Mouse (Mus musculus) intestine, postnatal 0 days (tissue): Measurements from ENCODE around the gene Fam219b. TPM values are rescaled to one million over a fixed set of nuclear protein-coding genes. Genes with fewer than 3 reads are reported as not detected.

Experiments used
- ATAC-seq: fragments of 200-750 bp; cut with Nextera tagmentation; 2 replicates; pipeline ENCODE4 v1.8.0; 2017; ENCODE audit warnings: mild to moderate bottlenecking, moderate TSS enrichment, moderate library complexity
- H3K27ac ChIP-seq: fragments of 300-500 bp; sonication (generic); 2 replicates; pipeline ENCODE4 v1.5.1; 2014; ENCODE audit warnings: mild to moderate bottlenecking, low read depth, low read length, moderate library complexity
- H3K27me3 ChIP-seq: fragments of 300-500 bp; sonication (generic); replicated peaks from 2 replicates; pipeline ENCODE4 v1.6.1; 2014; ENCODE audit warnings: low read length, mixed read lengths; ENCODE audit not compliant: control insufficient read depth, insufficient read depth
- H3K36me3 ChIP-seq: fragments of 300-500 bp; sonication (generic); 2 replicates; pipeline ENCODE4 v1.6.1; 2014; ENCODE audit warnings: mild to moderate bottlenecking, moderate library complexity; ENCODE audit not compliant: control insufficient read depth, insufficient read depth
- H3K4me1 ChIP-seq: fragments of 300-500 bp; sonication (generic); replicated peaks from 2 replicates; pipeline ENCODE4 v1.6.1; 2014; ENCODE audit warnings: antibody characterized with exemption, low read length, mixed read lengths; ENCODE audit not compliant: control insufficient read depth, insufficient read depth
- H3K4me2 ChIP-seq: fragments of 300-500 bp; sonication (generic); replicated peaks from 2 replicates; pipeline ENCODE4 v1.6.1; 2014; ENCODE audit warnings: low read depth, mild to moderate bottlenecking, moderate library complexity
- H3K4me3 ChIP-seq: fragments of 300-500 bp; sonication (generic); 2 replicates; pipeline ENCODE4 v1.5.1; 2014; ENCODE audit warnings: low read depth, low read length
- H3K9ac ChIP-seq: fragments of 300-500 bp; sonication (generic); 2 replicates; pipeline ENCODE4 v1.6.1; 2014; ENCODE audit warnings: mild to moderate bottlenecking, low read depth, low read length
- H3K9me3 ChIP-seq: fragments of 300-500 bp; sonication (generic); 2 replicates; pipeline ENCODE4 v1.6.1; 2016; ENCODE audit warnings: mixed run types; ENCODE audit not compliant: control insufficient read depth
- CTCF ChIP-seq: sonication (generic); IDR thresholded peaks from 2 replicates; pipeline ENCODE4 v1.5.1; 2016; ENCODE audit warnings: low read depth, mild to moderate bottlenecking, control low read depth, antibody characterized with exemption, moderate library complexity
- WGBS: fragments of 180-500 bp; shearing (Covaris S2); extraction: QIAGEN DNeasy Blood & Tissue Kit; methylation state at CpG from one replicate; pipeline ENCODE4 v1.1.7; 2014; 5-methylcytosine and 5-hydroxymethylcytosine counted together
- polyA plus RNA-seq: library from polyadenylated mRNA; unstranded; fragments of >200 nt; fragmentation: Nextera tagmentation; extraction: Ambion mirVana; gene quantifications from 2 replicates; pipeline ENCODE4 v1.2.1, GENCODE M21; 2015

Fam219b gene
- polyA plus RNA-seq = 6.9 and 7.8 TPM in 2 replicates

DNA sequence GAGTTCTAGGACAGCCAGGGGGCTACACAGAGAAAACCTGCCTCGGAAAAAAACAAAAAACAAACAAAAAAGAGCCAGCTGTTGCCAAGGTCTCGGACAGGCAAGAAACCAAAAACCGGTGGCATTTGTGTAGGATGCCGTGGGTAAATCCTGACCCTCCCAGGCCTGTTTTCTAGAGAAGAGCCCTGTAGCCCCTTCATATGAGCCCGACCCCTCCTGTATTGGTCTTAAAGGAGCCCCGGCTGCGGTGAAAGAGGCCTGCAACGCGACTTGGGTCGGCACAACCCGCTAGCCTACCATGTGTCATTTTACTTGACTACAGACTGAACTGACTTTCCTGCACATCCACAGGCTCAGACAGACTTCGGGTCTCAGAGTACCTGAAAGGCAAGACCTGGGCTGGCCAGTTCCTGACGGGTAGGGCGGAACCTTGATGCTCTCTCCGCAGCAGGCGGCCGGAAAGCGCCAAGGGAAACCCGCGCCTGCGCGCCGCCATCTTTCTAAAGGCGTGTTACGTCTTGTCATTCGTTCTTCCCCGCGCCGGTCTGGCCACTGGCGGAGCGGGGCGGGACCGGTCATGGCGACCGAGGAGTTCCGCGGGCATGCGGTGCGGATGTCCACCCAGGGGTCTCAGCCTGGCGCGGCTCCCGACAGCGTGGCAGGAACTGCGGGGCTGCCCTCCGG lies at the start of gene Fam219b:
Gene Fam219b (plus strand): TSS at position 485 of the 684 bp plus-strand sequence.
- Histone ChIP-seq H3K9ac (peak within 1 kb of the TSS; percentile 81), H3K9me3 (no peaks in the 10 kb centered on the region), H3K4me3 (peak within 1 kb of the TSS; percentile 85), H3K27ac (peak within 1 kb of the TSS; percentile 73), H3K4me2 (peak within 1 kb of the TSS; percentile 95), H3K27me3 (no peaks in the 10 kb centered on the region), H3K4me1 (0 out of 2 replicates have a peak, but pooled peaks cover 4% of the 10 kb centered on the region), H3K36me3 (peaks cover 26% of the 10 kb centered on the region)
- 0 out of 2 replicates have a peak, but pooled peaks have one; percentile 21 for TF ChIP-seq CTCF
- 1% methylated on average over 45 of the region's 45 CpGs for WGBS
- ATAC-seq = peak; percentile 87

DNA sequence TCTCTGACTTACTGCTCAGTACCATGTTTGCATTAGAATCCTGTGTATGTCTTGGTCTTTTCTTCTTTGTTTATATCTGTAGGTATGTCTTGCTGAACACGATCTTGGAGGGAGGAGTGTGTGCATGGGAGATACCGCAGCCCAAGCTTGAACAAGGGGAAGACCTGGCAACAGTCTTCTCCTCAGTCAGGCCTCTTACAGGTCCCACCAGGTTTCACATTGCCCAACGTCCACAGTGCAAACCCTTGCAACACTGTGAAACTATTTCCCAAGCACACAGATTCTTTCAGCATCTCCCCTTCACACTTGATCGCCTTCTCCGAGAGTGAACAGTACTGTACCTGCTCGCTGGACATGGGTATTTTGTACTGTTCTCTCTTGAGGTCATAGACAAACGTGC lies 49.5 kb upstream of the Fam219b start:
- H3K9me3 ChIP-seq = no peaks in the 10 kb centered on the region
- WGBS = 69% methylated on average over 7 of the region's 7 CpGs
- no peak overlapping the region for H3K4me2 ChIP-seq
- no peak for TF ChIP-seq CTCF
- H3K4me3 ChIP-seq = no peak overlapping the region
- no peaks in the 10 kb centered on the region for H3K4me1 ChIP-seq
- H3K27me3 ChIP-seq = no peaks in the 10 kb centered on the region
- no peak overlapping the region for H3K9ac ChIP-seq
- H3K27ac ChIP-seq = no peak overlapping the region
- ATAC-seq = no peak
- H3K36me3 ChIP-seq = no peaks in the 10 kb centered on the region

DNA sequence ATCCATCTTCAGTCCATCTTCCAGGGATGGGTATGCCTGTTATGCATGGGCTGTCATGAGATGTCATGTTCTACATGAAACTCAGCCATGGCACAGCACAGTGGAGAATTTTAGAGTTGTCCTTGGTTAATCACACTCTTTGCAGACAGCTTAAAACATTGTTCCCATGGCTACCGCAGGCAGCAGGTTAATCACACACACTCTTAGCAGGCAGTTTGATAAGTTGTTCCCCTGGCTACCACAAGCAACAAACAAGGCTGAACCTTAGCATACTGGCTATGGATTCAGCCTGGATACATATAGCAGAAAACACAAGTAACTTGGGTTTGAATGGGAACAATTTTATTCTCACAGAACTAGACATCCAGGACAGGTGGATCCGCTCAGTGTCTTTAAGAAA lies 43.8 kb upstream of the Fam219b start:
- Histone ChIP-seq H3K4me1 (no peaks in the 10 kb centered on the region), H3K27me3 (no peaks in the 10 kb centered on the region), H3K9ac (no peak overlapping the region), H3K36me3 (no peaks in the 10 kb centered on the region), H3K9me3 (no peaks in the 10 kb centered on the region), H3K4me3 (no peak overlapping the region), H3K4me2 (no peak overlapping the region), H3K27ac (no peak overlapping the region)
- WGBS = 94% methylated on average over 2 of the region's 2 CpGs
- ATAC-seq = no peak
- TF ChIP-seq CTCF = no peak

DNA sequence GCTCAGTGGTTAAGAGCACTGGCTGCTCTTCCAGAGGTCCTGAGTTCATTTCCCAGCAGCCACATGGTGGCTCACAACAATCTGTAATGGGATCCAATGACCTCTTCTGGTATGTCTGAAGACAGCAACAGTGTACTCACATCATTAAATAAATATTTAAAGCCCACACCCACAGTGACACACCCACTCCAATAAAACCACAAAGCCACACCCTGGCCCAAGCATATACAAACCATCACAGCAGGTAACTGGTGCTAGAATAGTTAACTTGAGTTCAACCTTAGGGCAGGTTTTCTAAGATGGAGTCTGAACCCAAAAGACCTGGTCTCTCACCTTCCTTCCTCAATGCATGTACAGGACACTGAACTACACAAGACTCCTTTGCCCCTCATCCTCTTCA lies 42.4 kb upstream of the Fam219b start:
- H3K4me2 ChIP-seq = no peak overlapping the region
- ATAC-seq = no peak
- no peaks in the 10 kb centered on the region for H3K27me3 ChIP-seq
- H3K4me3 ChIP-seq = no peak overlapping the region
- TF ChIP-seq CTCF = no peak
- H3K9ac ChIP-seq = no peak overlapping the region
- no peaks in the 10 kb centered on the region for H3K9me3 ChIP-seq
- H3K27ac ChIP-seq = no peak overlapping the region
- H3K36me3 ChIP-seq = no peaks in the 10 kb centered on the region
- H3K4me1 ChIP-seq = no peaks in the 10 kb centered on the region

DNA sequence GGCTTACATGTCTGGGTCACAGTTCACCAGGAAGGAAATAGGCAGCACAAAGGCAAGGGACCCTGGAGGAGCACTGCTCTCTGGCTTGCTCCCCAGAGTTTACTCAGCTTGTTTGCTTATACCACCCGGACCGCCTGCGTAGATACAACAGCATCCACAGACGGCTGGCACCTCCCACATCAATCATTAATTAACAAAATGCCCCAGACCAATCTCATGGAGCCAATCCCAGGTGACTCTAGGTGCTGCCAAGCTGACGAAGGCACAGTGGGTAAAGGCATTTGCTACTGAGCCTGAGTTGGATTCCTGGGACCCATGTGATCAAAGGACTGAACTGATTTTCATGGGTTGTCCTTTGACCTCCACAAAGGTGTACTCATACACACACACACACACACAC lies 40.1 kb upstream of the Fam219b start:
- TF ChIP-seq CTCF = no peak
- Histone ChIP-seq H3K36me3 (no peaks in the 10 kb centered on the region), H3K27ac (no peak overlapping the region), H3K4me1 (no peaks in the 10 kb centered on the region), H3K9ac (no peak overlapping the region), H3K27me3 (peaks cover 20% of the 10 kb centered on the region), H3K4me2 (no peak overlapping the region), H3K9me3 (no peaks in the 10 kb centered on the region), H3K4me3 (no peak overlapping the region)
- no peak for ATAC-seq
- 41% methylated on average over 5 of the region's 5 CpGs for WGBS

DNA sequence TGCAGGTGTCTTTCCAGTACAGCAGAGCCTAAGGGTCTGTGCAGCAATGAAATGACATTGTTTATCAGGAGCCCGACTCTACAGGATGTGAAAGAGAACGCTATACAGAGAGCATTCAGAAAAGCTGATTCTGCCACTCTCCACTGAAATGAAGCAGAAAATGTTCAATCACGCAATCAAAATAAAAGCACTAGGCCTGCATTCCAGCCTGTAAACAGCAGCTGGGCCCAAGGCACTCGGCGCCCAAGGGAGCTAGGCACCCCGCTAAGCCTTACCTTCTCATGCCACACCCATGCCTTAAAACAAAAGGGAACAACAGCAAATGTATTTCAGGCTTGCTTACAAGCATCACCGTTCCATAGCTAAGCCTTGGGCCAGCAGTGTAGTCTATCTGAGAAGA lies 38.8 kb upstream of the Fam219b start:
- WGBS = 65% methylated on average over 7 of the region's 7 CpGs
- H3K9ac ChIP-seq = no peak overlapping the region
- no peak overlapping the region for H3K4me3 ChIP-seq
- H3K27me3 ChIP-seq = peaks cover 32% of the 10 kb centered on the region
- H3K4me2 ChIP-seq = no peak overlapping the region
- no peaks in the 10 kb centered on the region for H3K36me3 ChIP-seq
- no peak overlapping the region for H3K27ac ChIP-seq
- TF ChIP-seq CTCF = no peak
- ATAC-seq = no peak
- H3K9me3 ChIP-seq = no peaks in the 10 kb centered on the region
- H3K4me1 ChIP-seq = no peaks in the 10 kb centered on the region
